Mouse (Mus musculus): Measurements from ENCODE around the gene Vmn2r112.
"Not testable (repeated sequence)": the region's sequence is repeated elsewhere in the genome, so short reads cannot be mapped to it uniquely, and the experiment has no call there.

The Vmn2r112 gene

DNA sequence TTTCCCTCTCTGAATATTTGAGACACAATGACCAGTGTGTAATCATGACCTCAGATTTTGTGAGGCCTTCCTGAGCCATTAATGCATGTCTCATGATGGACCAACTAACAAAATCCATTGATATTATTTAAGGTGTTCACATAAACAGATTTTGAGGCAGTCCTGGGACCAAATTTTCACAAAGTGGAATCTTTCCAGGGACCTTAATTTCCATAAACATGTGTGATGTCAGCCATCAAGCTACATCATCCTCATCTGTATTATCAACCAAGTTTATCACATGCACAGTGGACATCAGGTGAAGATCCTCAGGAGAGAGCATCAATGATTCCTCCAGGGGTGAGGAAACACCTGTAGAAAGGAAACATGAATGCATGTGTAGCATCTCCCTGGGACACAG lies at the start of gene Vmn2r112:
Gene Vmn2r112 (plus strand): TSS at position 301 of the 400 bp plus-strand sequence.
- not testable (repeated sequence) for DNase-seq

DNA sequence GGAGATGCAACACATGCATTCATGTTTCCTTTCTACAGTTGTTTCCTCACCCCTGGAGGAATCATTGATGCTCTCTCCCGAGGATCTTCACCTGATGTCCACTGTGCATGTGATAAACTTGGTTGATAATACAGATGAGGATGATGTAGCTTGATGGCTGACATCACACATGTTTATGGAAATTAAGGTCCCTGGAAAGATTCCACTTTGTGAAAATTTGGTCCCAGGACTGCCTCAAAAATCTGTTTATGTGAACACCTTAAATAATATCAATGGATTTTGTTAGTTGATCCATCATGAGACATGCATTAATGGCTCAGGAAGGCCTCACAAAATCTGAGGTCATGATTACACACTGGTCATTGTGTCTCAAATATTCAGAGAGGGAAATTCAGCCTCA lies 27.4 kb upstream of the Vmn2r112 start, which contains the start of gene Vmn2r111:
Gene Vmn2r111 (minus strand): TSS at position 101 of the 400 bp plus-strand sequence.
- not testable (repeated sequence) for DNase-seq

DNA sequence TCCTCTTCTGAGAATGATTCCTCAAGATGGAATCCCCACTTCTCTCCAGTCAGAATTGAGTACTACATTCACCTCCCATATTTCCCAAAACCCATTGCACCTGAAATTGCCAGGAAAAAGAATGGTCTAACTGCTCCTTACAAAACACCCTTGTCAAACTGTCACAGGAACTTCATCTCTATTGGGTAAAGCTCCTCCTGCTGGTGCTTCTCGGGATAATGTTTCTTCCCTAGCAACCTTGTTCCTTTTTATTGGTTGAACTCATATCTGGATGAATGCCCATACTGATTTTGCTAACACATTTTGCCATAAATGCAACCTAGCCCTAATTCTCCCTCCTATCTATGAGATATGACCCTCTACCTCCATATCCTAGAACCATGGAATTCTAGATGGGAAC lies 29.9 kb downstream of the Vmn2r112 start:
- DNase-seq, result no peak
